22 mouse cellular contexts compared by ENCODE assay signal in the genomic region with DNA sequence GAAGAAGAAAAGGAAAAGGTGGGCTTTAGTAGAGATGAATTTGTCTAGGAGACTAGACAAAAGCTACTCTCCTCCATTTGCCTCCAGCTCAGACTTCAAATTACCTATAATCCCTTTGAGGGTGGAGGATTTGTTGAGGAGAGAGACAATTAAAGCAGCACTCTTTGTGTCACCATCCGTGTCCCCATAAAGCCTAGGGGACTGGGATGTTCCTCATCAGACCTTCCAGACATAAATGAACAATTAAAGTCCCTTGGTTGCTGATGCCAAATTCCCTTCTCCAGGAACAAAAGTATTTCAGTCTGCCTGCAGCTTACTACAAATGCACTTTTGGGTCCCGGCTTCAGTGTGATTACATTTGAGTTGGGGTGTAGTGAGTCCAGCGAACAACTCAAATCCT.
DNase-seq lines count a peak whose midpoint lies in the region; ATAC-seq and TF ChIP-seq lines count a peak whose summit lies in the region.
"Had no signal": no experiment of that assay in that cellular context is flagged by ENCODE, and none has a peak within 500 bp of the region (broad histone marks: within the 10 kb centered on the region; RNA-seq: fewer than 3 reads in every experiment).

No protein-coding gene starts in this region.

- H3K9ac ChIP-seq in neural tube, embryonic 14.5 days (replicated peaks; ENCODE audit: low read depth, low read length): no peak overlapping the region
- H3K9ac ChIP-seq in hindbrain, embryonic 16.5 days (ENCODE audit: low read depth, low read length): no peak overlapping the region
- H3K9ac ChIP-seq in midbrain, postnatal 0 days (replicated peaks; ENCODE audit: low read length, poor library complexity, severe bottlenecking): no peak overlapping the region
- H3K9ac ChIP-seq: kidney, embryonic 15.5 days; limb, embryonic 13.5 days; liver, embryonic 12.5 days; stomach, embryonic 15.5 days had no signal

- no peak overlapping the region for H3K4me2 ChIP-seq in neural tube, embryonic 14.5 days (ENCODE audit: low read depth, low read length)
- H3K4me2 ChIP-seq in hindbrain, embryonic 16.5 days (ENCODE audit: low read length): no peak overlapping the region
- no peak overlapping the region for H3K4me2 ChIP-seq in midbrain, postnatal 0 days (ENCODE audit: low read depth, low read length, poor library complexity, severe bottlenecking)
- H3K4me2 ChIP-seq: kidney, embryonic 15.5 days; limb, embryonic 13.5 days; liver, embryonic 12.5 days; stomach, embryonic 15.5 days had no signal

- H3K9me3 ChIP-seq in neural tube, embryonic 14.5 days (ENCODE audit: control insufficient read depth, low read length): no peaks in the 10 kb centered on the region
- H3K9me3 ChIP-seq in hindbrain, embryonic 16.5 days (ENCODE audit: control insufficient read depth, low read length): no peaks in the 10 kb centered on the region
- no peaks in the 10 kb centered on the region for H3K9me3 ChIP-seq in midbrain, postnatal 0 days (ENCODE audit: low read length)
- H3K9me3 ChIP-seq: heart, embryonic 10.5 days; kidney, embryonic 15.5 days; limb, embryonic 13.5 days; liver, embryonic 12.5 days; stomach, embryonic 15.5 days had no signal

- no peak overlapping the region for H3K4me3 ChIP-seq in neural tube, embryonic 14.5 days (ENCODE audit: low read depth, low read length)
- H3K4me3 ChIP-seq in hindbrain, embryonic 16.5 days (ENCODE audit: low read length): no peak overlapping the region
- H3K4me3 ChIP-seq in midbrain, postnatal 0 days (ENCODE audit: low read depth, low read length): no peak overlapping the region
- H3K4me3 ChIP-seq: heart, embryonic 10.5 days; kidney, embryonic 15.5 days; limb, embryonic 13.5 days; liver, embryonic 12.5 days; stomach, embryonic 15.5 days had no signal

- H3K27me3 ChIP-seq in neural tube, embryonic 14.5 days (ENCODE audit: control insufficient read depth, insufficient read depth, low read length): no peaks in the 10 kb centered on the region
- no peaks in the 10 kb centered on the region for H3K27me3 ChIP-seq in hindbrain, embryonic 16.5 days (replicated peaks; ENCODE audit: control insufficient read depth, insufficient read depth, low read length)
- H3K27me3 ChIP-seq in midbrain, postnatal 0 days (ENCODE audit: insufficient read depth, low read length): no peaks in the 10 kb centered on the region
- H3K27me3 ChIP-seq: kidney, embryonic 15.5 days; limb, embryonic 13.5 days; liver, embryonic 12.5 days; stomach, embryonic 15.5 days had no signal

- peak overlapping the region; percentile 22; the same call in 1 of the 2 replicates for H3K27ac ChIP-seq in neural tube, embryonic 14.5 days (ENCODE audit: low read depth, low read length)
- no peak overlapping the region for H3K27ac ChIP-seq in hindbrain, embryonic 16.5 days (ENCODE audit: low read depth, low read length)
- no peak overlapping the region for H3K27ac ChIP-seq in midbrain, postnatal 0 days (ENCODE audit: low read depth, low read length)
- H3K27ac ChIP-seq: heart, embryonic 10.5 days; kidney, embryonic 15.5 days; limb, embryonic 13.5 days; liver, embryonic 12.5 days; stomach, embryonic 15.5 days had no signal

- peak; percentile 7 for DNase-seq in embryo, embryonic 11 days
- DNase-seq in embryo, embryonic 10 days (ENCODE audit: low spot score): no peak
- no peak for DNase-seq in neural tube, embryonic 10.5 days (ENCODE audit: extremely low spot score, low spot score)
- peak; percentile 28 for DNase-seq in midbrain, postnatal 0 days (ENCODE audit: low spot score)
- no peak for DNase-seq in right cerebral cortex, postnatal 25 days
- DNase-seq: adrenal gland, postnatal 36 days; cerebellum, adult 11 months; gastrocnemius, postnatal 10 days; kidney, adult 11 months; layer of hippocampus, postnatal 36 days; lung, adult 18-20 months; lung, postnatal 14 days; thymus, postnatal 36 days had no signal

- TF ChIP-seq CTCF in midbrain, postnatal 0 days (IDR thresholded peaks at IDR 0.05): no peak

- no peaks in the 10 kb centered on the region for H3K36me3 ChIP-seq in neural tube, embryonic 14.5 days (ENCODE audit: control insufficient read depth, insufficient read depth, low read length)
- H3K36me3 ChIP-seq in hindbrain, embryonic 16.5 days (ENCODE audit: control insufficient read depth, insufficient read depth, low read length): no peaks in the 10 kb centered on the region
- H3K36me3 ChIP-seq in midbrain, postnatal 0 days (ENCODE audit: insufficient read depth, low read length): no peaks in the 10 kb centered on the region
- H3K36me3 ChIP-seq: heart, embryonic 10.5 days; kidney, embryonic 15.5 days; limb, embryonic 13.5 days; liver, embryonic 12.5 days; stomach, embryonic 15.5 days had no signal

- peaks cover 10% of the 10 kb centered on the region; the same call in 1 of the 2 replicates for H3K4me1 ChIP-seq in neural tube, embryonic 14.5 days (ENCODE audit: control insufficient read depth, insufficient read depth, low read length)
- peaks cover 8% of the 10 kb centered on the region for H3K4me1 ChIP-seq in hindbrain, embryonic 16.5 days (ENCODE audit: control insufficient read depth, insufficient read depth, low read depth, low read length)
- no peaks in the 10 kb centered on the region for H3K4me1 ChIP-seq in midbrain, postnatal 0 days (ENCODE audit: insufficient read depth, low read length)
- H3K4me1 ChIP-seq: heart, embryonic 10.5 days; kidney, embryonic 15.5 days; limb, embryonic 13.5 days; liver, embryonic 12.5 days; stomach, embryonic 15.5 days had no signal

- ATAC-seq in neural tube, embryonic 14.5 days (ENCODE audit: low read depth): no peak
- ATAC-seq in hindbrain, embryonic 16.5 days: 0 out of 2 replicates have a peak, but pooled peaks have one; percentile 53
- ATAC-seq in midbrain, postnatal 0 days (ENCODE audit: low FRiP score): no peak
- no peak for ATAC-seq in inflammation-experienced regulatory T-cells, adult 6 months
- ATAC-seq: forebrain, embryonic 16.5 days; liver, embryonic 12.5 days had no signal

- WGBS in neural tube, embryonic 14.5 days: 35% methylated on average over 3 of the region's 3 CpGs
- 36% methylated on average over 3 of the region's 3 CpGs for WGBS in hindbrain, embryonic 16.5 days
- 21% methylated on average over 3 of the region's 3 CpGs for WGBS in midbrain, postnatal 0 days

Comparison
In these comparisons a context has a peak if more than half of its experiments do, and no peak if none do; other contexts are left out.
1. DNase-seq: peak in embryo, embryonic 11 days (single experiment) and midbrain, postnatal 0 days (single experiment); none in embryo, embryonic 10 days (single experiment), neural tube, embryonic 10.5 days (single experiment) and right cerebral cortex, postnatal 25 days (single experiment).